Mouse (Mus musculus) kidney, embryonic 16.5 days (tissue): ENCODE data around the gene Vegfa. TPM values are rescaled to one million over a fixed set of nuclear protein-coding genes. Genes with fewer than 3 reads are reported as not detected.

Experiments used
- ATAC-seq: fragments of 200-750 bp; cut with Nextera tagmentation; 2 replicates; pipeline ENCODE4 v1.8.0; 2017; ENCODE audit warnings: moderate TSS enrichment; ENCODE audit not compliant: low FRiP score, low TSS enrichment
- H3K27ac ChIP-seq: fragments of 300-500 bp; sonication (generic); 2 replicates; pipeline ENCODE4 v1.5.1; 2014; ENCODE audit warnings: low read length
- H3K27me3 ChIP-seq: fragments of 300-500 bp; sonication (generic); 2 replicates; pipeline ENCODE4 v1.6.1; 2014; ENCODE audit warnings: low read length, control low read depth, mixed read lengths; ENCODE audit not compliant: insufficient read depth
- H3K36me3 ChIP-seq: fragments of 300-500 bp; sonication (generic); 2 replicates; pipeline ENCODE4 v1.6.1; 2014; ENCODE audit warnings: low read length, control low read depth, mixed read lengths; ENCODE audit not compliant: insufficient read depth
- H3K4me1 ChIP-seq: fragments of 300-500 bp; sonication (generic); 2 replicates; pipeline ENCODE4 v1.6.1; 2014; ENCODE audit warnings: low read length, control low read depth, mixed read lengths; ENCODE audit not compliant: insufficient read depth
- H3K4me2 ChIP-seq: fragments of 300-500 bp; sonication (generic); replicated peaks from 2 replicates; pipeline ENCODE4 v1.6.1; 2014; ENCODE audit warnings: low read depth, low read length
- H3K4me3 ChIP-seq: fragments of 300-500 bp; sonication (generic); 2 replicates; pipeline ENCODE4 v1.5.1; 2014; ENCODE audit warnings: mild to moderate bottlenecking, low read length
- H3K9ac ChIP-seq: fragments of 300-500 bp; sonication (generic); replicated peaks from 2 replicates; pipeline ENCODE4 v1.6.1; 2014; ENCODE audit warnings: low read length
- H3K9me3 ChIP-seq: fragments of 300-500 bp; sonication (generic); 2 replicates; pipeline ENCODE4 v1.6.1; 2016; ENCODE audit warnings: low read length, control low read depth
- whole genome bisulfite sequencing: fragments of 180-500 bp; shearing (Covaris S2); extraction: QIAGEN DNeasy Blood & Tissue Kit; methylation state at CpG from one replicate; pipeline ENCODE4 v1.1.7; 2014; 5-methylcytosine and 5-hydroxymethylcytosine counted together
- polyA plus RNA-seq: library from polyadenylated mRNA; unstranded; fragments of >200 nt; fragmentation: Nextera tagmentation; extraction: Ambion mirVana; gene quantifications from 2 replicates; pipeline ENCODE4 v1.2.1, GENCODE M21; 2015

Vegfa gene
- polyA plus RNA-seq, 1 experiment from 2014 or later = 5.9 TPM

DNA sequence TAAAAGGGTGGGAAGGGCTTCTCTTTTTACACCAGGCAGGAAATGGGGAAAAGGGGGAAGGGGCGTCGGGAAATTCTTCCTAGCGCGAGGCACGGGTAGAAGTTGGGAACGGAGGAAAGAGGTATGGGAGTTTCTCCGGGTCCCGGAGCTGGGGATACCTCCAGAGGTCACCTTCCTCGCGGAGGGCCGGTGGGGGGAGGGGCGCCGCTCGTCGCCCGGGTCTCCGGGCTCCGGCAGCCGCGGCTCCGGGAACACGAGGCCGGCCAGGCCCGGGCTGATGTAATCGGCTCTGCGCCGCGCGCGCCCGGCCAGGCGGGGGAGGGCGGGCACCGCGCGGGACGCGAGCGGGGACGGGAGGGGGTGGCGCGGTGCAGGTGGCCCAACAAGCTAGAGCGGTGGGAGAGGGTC is 1.8 kb downstream of the Vegfa start:
- WGBS = under 1% methylated on average over 30 of the region's 43 CpGs
- Histone ChIP-seq H3K9me3 (no peaks in the 10 kb centered on the region), H3K27me3 (no peaks in the 10 kb centered on the region), H3K4me2 (peak overlapping the region; percentile 92), H3K9ac (peak overlapping the region; percentile 87), H3K4me3 (peak overlapping the region; percentile 77), H3K27ac (peak overlapping the region; percentile 96), H3K4me1 (peaks cover 55% of the 10 kb centered on the region), H3K36me3 (peaks cover 6% of the 10 kb centered on the region; the same call in 1 of the 2 replicates)
- ATAC-seq = no peak

DNA sequence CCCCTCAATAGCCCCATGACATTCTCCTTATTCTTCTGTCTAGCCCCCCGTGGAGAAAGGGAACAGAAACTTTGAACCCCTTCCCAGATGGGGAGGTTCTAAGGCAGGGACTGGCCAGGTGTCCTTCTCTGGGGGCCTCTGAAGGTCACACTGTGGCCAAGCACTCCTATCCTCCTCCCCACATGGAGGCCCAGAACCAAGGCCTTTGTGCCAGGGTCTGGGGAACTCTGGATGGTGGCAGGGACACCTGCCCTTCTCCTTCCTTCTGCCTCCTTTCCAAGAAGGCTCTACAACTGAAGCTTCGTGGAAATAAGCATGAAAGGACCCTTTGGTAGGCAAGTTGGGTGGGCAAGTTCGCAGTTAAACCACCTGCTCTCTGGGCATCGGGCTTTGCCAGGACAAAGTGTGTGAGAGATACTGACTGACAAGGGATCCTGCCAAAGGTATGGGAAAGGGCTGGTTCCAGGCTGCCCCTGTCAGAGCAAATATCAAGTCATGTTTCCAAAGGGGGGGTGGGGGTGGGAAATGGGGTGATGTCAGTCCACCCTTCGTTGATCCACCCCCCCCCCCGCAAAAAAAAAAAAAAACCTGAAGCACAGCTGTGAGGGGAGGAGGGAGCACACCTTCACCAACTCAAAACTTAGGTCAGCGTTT is 2.5 kb downstream of the Vegfa start:
- Histone ChIP-seq H3K9ac (peak overlapping the region; percentile 87), H3K4me3 (peak overlapping the region; percentile 77), H3K27ac (peak overlapping the region; percentile 96), H3K4me2 (peak overlapping the region; percentile 92), H3K27me3 (no peaks in the 10 kb centered on the region), H3K36me3 (peaks cover 13% of the 10 kb centered on the region), H3K4me1 (peaks cover 55% of the 10 kb centered on the region), H3K9me3 (no peaks in the 10 kb centered on the region)
- no peak for ATAC-seq
- 13% methylated on average over 7 of the region's 7 CpGs for WGBS

DNA sequence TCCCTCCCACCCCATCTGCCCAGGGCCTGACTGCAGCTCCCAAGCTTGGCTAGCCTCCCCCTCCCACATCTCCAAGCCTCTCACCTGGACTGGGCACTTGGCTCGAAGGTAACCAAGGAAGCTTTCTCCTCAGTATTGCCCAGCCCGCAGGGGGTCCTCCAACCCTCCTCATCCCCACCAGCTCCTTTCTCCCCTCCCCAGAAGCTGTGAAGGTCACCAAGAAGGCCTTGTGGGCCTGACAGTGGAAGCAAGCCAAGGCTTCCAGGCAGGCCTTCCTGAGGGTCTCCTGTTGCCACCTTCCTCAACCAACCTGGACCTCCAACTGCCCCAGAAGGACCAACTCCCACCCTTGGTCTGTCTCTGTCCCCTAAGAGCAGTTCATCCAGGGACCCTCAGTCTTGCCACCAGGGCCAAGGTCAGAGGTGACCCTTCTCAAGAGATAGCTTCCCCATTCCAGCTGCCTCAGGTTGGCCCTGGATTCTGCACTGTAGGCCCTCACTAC is 3.1 kb downstream of the Vegfa start:
- peak overlapping the region; percentile 92 for H3K4me2 ChIP-seq
- H3K9me3 ChIP-seq = no peaks in the 10 kb centered on the region
- H3K9ac ChIP-seq = peak overlapping the region; percentile 87
- H3K27me3 ChIP-seq = no peaks in the 10 kb centered on the region
- H3K4me1 ChIP-seq = peaks cover 55% of the 10 kb centered on the region
- H3K4me3 ChIP-seq = peak overlapping the region; percentile 77
- WGBS = 13% methylated on average over 2 of the region's 2 CpGs
- peak overlapping the region; percentile 96 for H3K27ac ChIP-seq
- ATAC-seq = no peak
- H3K36me3 ChIP-seq = peaks cover 18% of the 10 kb centered on the region

DNA sequence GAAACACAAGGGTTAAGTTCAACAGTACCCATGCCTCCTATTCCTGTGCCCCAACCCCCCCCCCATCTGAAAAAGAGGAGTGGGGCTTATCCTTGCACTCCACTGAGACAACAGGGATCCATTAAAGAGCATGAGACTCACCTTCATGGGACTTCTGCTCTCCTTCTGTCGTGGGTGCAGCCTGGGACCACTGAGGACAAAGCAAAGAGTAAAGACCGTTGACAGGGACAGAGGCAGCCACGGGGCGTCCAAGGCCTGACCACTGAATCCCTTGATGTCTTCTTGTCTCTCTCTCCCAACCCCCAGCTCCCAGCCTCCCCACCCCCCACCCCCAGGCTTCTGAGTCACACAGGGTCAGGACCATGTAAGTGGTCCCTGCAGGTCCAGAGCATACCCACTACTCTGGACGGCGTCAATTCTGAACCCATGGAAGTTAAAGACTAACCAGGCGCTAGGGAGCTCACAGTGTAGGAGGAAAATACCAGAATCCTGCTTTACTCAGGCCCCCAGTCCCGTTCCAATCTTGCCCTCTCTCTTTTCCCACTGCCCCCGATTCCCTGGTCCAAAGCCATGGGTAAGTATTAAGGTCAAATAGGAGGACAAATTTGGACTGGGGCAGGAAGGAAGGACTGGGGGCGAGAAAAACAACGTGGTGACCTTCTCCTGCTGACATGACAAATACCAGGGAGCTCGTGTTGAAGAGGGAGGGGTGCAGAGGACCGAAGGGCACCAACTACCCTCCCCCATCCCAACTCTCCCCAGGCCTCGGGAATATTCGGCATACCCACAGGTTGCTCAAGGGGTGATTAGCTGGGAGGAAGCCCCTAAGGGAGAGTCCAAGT is 3.7 kb downstream of the Vegfa start:
- 15% methylated on average over 15 of the region's 15 CpGs for WGBS
- peaks cover 25% of the 10 kb centered on the region for H3K36me3 ChIP-seq
- H3K9ac ChIP-seq = peak overlapping the region; percentile 87
- H3K4me1 ChIP-seq = peaks cover 48% of the 10 kb centered on the region
- no peaks in the 10 kb centered on the region for H3K9me3 ChIP-seq
- peak overlapping the region; percentile 96 for H3K27ac ChIP-seq
- ATAC-seq = peak; percentile 17; the same call in 1 of the 2 replicates
- peak overlapping the region; percentile 77 for H3K4me3 ChIP-seq
- peak overlapping the region; percentile 92 for H3K4me2 ChIP-seq
- no peaks in the 10 kb centered on the region for H3K27me3 ChIP-seq

DNA sequence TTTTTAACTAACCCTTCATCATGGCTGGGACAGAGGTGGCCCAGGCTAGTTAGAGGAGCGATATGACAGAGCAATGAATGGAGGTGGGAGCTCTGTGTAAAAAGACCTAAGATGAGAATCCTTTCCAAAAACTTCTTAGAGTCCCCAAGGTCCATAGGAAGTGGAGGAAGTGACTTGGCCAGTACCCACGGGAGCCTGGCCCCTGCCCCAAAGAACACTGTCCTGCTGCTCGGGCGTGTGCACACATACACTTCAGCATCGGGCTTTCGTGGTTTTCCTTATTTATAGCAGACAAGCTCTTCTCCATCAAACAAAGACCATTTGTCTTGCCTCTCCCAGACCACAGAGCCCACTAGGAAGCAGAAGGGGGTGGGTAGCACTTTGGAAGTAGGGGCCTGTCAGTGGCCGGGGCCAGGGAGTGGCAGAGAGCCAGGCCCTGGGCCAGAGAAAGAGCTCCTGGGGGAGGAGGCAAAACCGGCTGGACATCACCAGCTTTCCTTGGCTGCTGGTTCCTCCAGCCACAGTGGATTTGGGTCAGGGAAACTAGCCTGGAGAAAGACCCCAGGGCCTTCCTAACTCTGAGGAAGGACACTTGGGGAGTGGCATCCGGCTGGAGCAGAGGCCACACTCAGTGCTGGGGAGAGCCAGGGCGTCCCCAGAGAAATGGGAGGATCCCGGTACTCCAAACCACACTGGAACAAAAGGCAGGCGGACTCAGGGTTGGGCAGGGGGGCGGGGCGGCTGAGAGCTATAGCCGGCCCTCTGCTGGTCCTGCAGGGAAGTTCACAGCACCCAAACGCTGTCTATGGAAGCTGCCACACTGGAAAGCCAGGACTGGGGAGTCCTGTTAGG is 4.9 kb downstream of the Vegfa start:
- H3K9ac ChIP-seq = peak overlapping the region; percentile 87
- H3K9me3 ChIP-seq = no peaks in the 10 kb centered on the region
- H3K27ac ChIP-seq = peak overlapping the region; percentile 96
- H3K4me3 ChIP-seq = peak overlapping the region; percentile 77
- peaks cover 36% of the 10 kb centered on the region for H3K36me3 ChIP-seq
- H3K27me3 ChIP-seq = no peaks in the 10 kb centered on the region
- peaks cover 44% of the 10 kb centered on the region for H3K4me1 ChIP-seq
- WGBS = 9% methylated on average over 16 of the region's 16 CpGs
- peak overlapping the region; percentile 92 for H3K4me2 ChIP-seq
- peak; percentile 33 for ATAC-seq

DNA sequence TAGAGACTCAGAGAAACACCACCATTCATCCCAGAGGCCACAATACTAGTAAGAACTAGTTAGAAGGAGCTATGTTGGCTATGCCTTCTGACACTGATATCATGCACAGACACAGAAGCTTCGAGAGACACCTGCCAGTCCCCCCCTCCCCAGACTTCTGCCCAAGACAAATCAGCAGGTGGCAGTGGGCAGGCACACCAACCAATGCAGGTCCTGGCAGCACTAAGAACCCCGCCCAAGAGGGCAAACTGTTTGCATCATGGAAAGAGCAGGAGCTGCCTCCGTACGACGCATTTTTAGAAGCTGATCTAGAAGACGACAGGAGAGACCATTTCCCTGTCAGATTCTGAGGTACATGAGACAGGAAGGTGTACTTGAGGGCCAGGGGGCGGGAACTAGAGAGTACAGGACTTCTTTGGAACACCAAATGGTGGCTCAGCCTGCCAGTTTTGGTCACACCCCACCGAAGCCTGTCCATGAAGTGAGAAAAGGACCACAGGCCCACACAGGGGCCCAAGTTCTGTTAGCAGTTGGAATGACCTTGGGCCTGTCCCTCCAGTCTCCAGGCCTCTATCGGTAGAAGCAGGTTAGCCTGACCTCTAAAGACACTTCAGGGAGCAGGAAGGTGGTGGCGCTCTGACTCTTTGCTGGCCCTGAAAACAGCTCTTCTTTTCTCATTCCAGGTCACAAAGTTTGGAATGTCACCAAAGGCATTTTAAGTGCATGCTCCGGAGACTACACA is 6.1 kb downstream of the Vegfa start:
- Histone ChIP-seq H3K27me3 (no peaks in the 10 kb centered on the region), H3K9me3 (no peaks in the 10 kb centered on the region), H3K36me3 (peaks cover 47% of the 10 kb centered on the region), H3K27ac (peak overlapping the region; percentile 23; the same call in 1 of the 2 replicates), H3K9ac (peak overlapping the region; percentile 10; the same call in 1 of the 2 replicates), H3K4me3 (peak overlapping the region; percentile 15; the same call in 1 of the 2 replicates), H3K4me1 (peaks cover 44% of the 10 kb centered on the region), H3K4me2 (peak overlapping the region; percentile 92)
- ATAC-seq = no peak
- WGBS = 69% methylated on average over 11 of the region's 11 CpGs

DNA sequence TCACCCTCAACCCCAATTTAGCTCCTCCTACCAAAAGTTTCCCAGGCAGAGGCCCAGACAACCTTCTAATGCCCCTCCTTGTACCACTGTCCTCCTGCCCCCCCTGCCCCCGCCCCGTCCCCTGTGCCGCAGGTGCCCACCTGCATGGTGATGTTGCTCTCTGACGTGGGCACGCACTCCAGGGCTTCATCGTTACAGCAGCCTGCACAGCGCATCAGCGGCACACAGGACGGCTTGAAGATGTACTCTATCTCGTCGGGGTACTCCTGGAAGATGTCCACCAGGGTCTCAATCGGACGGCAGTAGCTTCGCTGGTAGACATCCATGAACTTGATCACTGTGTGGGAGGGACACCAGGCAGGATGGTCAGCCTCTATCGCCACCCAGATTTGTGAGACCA is 7.0 kb downstream of the Vegfa start:
- H3K9me3 ChIP-seq = no peaks in the 10 kb centered on the region
- peaks cover 52% of the 10 kb centered on the region for H3K36me3 ChIP-seq
- no peaks in the 10 kb centered on the region for H3K27me3 ChIP-seq
- ATAC-seq = no peak
- no peak overlapping the region for H3K27ac ChIP-seq
- H3K4me2 ChIP-seq = no peak overlapping the region
- no peak overlapping the region for H3K9ac ChIP-seq
- no peak overlapping the region for H3K4me3 ChIP-seq
- peaks cover 44% of the 10 kb centered on the region for H3K4me1 ChIP-seq
- 92% methylated on average over 15 of the region's 15 CpGs for WGBS

DNA sequence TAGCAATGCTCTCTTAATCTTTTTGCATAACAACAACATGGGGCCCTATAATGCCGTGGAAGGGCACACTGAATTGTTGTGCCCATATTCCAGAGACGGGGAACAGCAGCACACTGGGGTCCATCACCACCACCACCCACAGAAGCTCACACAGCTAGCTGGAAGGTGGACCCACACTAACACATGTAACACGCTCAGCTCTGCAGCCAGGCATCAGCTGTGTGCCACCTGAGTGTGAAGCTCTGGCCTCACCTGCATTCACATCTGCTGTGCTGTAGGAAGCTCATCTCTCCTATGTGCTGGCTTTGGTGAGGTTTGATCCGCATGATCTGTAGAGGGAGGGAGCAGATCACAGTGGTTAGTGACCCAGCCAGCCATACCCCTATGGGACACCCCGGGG is 8.0 kb downstream of the Vegfa start:
- H3K9ac ChIP-seq = no peak overlapping the region
- 92% methylated on average over 5 of the region's 5 CpGs for WGBS
- no peak overlapping the region for H3K27ac ChIP-seq
- peaks cover 62% of the 10 kb centered on the region for H3K36me3 ChIP-seq
- no peak for ATAC-seq
- H3K4me3 ChIP-seq = no peak overlapping the region
- H3K4me2 ChIP-seq = no peak overlapping the region
- peaks cover 38% of the 10 kb centered on the region for H3K4me1 ChIP-seq
- no peaks in the 10 kb centered on the region for H3K9me3 ChIP-seq
- H3K27me3 ChIP-seq = no peaks in the 10 kb centered on the region

DNA sequence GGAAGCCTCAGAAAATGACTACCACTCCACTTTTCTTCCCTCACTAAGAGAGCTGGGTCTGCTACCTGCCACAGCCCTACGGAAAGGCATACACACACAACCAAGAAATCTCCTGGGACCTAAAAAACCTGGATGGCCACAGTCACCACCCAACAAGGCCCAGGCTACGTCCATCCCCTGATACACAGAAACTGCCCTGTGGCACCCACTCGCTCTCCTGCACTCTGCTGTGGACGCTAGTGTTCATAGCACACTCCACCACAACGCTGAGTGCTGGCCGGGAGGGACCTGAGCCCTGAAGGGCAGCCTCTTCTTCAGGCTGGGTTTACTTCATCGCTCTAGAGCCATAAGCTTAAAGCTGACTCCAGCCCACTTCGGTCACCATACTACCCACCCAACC is 8.6 kb downstream of the Vegfa start:
- Histone ChIP-seq H3K4me1 (peaks cover 32% of the 10 kb centered on the region), H3K9ac (no peak overlapping the region), H3K27ac (no peak overlapping the region), H3K27me3 (no peaks in the 10 kb centered on the region), H3K9me3 (no peaks in the 10 kb centered on the region), H3K36me3 (peaks cover 68% of the 10 kb centered on the region), H3K4me2 (no peak overlapping the region), H3K4me3 (no peak overlapping the region)
- no peak for ATAC-seq
- WGBS = 94% methylated on average over 8 of the region's 8 CpGs
